Mouse (Mus musculus) thymus, postnatal 25 days (tissue): Measurements from ENCODE around the gene Tra2a.

Experiments
- DNase-seq: peaks from one replicate; pipeline ENCODE4 v3.0.0; 2022

The Tra2a gene

DNA sequence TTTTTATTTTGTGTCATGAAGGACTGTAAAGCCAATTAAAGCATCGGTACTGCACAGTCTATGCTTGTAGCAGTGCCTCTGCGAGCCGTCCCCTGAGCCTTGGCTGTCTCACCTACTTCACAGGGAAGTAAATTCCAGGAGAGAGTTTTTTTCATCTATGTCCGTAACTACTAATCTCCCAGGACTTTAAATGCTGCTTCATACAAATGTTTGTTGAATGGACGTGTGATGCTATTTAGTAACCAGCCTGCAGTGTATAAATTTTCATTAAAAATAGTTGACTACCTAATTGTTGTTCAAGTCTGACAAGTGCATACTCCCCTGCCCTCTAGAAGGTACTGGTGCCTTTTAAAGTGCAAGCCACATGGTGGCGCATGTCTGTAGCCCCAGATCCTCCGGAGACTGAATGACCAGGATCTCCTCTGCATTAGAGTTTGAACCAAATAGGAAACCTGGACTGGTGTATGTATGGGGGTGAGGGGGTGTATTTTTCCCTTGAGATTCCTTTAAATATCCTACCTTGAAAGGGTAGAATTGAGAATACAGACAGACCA, 35.6 kb downstream of the Tra2a start:
- peak; percentile 35 for DNase-seq

DNA sequence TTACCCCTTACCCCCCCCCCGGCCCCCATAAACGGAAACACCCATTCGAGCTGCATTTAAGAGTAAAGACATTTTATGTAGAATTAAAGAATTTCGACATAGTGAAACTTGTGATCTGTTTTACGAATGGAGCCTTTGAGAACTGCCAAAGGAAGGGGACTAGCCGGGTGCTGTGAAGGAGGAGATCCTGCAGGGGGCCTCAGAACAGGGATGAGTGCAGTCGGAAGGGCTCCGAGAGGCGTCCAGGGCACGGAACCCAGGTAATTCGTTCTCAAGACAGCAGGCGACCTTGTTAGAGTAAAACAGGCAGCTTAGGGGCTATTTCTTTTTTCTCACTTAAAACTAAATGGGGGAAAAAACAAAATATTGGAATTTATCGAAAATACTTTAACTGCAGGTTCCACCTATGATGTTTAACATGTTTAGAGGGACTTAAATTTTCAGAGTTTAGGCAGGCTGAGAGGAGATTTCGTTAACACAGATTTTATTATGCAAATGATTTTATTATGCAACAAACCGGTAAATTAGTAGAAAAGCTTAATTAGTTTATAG, 36.6 kb downstream of the Tra2a start:
- DNase-seq, result peak; percentile 74

DNA sequence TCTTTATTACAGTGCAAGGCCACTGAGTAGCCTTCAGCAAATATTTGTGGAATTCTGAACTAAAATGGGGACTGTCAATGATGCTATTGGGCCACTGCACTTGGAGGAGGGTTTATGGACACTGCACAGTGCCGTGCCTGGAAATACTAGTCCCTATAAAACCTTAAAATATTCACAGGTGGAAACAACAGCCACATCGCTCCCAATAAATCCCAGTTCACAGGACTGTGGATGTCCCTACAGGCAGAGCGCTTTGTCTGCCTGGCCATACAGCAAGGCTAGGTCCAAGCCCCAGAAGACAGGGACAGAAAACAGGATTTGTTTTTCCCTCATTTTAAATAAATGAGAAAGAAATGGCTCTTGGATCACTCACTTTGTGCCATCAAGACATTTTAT, 38.1 kb downstream of the Tra2a start:
- DNase-seq, result no peak

DNA sequence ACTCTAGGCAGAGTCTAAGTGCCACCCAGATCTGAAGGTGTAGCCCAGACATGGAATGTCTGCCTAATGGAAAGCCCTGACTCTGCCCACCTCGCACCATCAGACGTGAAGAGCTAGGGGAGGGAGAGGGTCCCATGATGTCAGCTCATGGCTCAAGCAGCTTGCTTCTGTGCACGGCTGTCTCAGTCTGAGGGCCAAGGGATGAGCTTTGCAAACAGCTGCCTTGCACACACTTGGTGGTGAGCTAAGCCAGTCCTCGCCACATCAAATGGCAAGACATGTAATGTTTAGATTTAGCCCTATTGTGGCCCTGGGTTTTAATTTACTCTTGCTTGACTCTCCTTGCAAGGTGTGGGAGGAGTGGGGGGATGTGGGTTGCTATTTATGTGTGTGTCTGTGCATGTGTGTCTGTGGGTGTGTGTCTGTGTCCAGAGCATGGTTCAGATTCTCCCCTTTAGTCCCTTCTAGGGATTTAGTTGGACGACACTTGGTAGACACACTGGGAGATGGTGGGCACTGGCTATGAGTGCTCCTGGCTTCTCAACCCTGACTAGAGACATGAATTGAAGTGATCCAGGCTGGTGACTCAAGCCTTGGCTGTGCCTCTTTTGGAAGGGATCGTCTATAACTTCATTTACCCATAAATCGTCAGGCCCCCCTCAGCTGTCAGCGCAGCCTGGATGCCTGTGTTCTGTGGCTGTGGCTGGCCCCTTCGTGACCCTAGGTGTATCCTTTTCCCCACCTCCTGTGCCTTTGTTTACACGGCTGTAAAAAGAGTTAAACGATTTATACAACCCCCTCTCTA, 38.7 kb downstream of the Tra2a start:
- no peak for DNase-seq

DNA sequence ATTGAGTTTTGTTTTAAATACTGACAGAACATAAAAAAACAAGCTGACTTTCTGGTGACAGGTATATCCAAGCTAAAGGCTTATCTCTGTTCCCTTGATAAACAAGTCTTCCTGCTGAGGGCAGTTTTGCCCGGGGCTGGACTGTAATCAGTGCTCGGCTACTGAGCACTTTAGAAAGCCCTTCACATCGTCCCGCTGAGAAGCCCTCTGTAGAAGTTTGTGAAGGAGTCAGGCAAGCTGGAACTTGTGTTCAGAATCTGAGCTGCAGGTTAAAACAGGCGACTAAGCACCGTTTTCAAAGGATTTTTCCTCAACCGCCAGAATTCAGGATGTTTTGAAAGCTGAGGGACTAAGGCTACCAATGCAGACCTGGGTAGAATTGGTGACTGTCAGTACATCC, 41.9 kb downstream of the Tra2a start:
- peak; percentile 25 for DNase-seq

DNA sequence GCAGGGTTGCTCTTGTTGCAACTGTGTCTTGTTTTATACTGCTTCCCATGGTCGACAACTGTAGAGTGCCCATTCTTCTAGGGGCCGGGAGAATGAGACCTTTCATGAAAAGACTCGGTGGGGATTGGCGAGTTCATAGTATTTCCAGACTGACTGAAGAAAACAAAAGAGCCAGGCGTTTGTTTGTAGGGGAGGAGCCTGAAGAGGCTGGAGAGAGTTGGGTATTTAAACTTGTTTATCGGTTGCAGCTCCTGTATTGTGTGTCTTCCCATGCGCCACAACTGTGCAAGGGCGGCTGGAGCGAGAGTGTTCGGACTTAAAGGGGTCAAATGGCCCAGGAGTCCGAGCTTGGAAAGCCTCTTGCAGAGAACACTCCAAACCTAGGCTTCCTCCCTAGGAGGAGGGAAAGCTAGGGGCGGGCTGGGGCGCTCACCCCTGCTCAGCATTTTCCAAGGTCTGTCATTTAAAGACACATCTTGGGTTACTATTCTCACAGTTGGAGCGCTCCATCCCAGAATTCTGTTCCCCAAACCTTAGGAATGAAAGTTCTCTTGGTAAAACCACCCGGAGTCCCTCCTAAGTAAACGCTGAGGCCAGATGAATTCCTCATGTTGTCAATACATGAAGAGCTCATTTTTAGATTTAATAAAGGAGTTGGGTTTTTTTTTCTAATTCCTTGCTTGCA, 43.8 kb downstream of the Tra2a start:
- peak; percentile 21 for DNase-seq

DNA sequence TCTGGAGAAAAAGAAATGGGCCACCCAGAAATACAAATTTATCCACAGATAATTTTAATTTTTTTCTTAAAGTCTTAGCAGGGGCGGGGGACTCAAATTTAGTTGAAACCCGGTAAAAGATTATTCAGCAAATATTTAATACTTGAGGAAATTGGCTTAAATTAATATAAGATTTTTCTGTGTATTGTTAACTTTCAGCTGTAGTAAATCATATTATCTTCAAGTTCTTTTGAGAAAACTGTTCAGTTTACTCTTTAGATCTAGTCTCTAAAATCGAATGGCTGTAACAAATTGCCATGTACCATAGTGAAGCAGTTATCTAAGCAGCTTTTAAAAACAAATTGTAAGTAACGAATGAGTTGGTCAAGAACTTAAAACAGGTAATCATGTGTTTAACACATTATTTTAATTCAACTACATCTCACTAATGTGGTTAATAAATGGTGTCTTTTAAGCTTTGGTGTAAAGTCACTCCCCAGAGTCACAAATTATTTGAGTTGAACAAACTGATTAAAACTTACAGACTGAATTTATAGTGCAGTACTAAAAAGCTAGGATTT, 44.8 kb downstream of the Tra2a start:
- DNase-seq, result no peak

DNA sequence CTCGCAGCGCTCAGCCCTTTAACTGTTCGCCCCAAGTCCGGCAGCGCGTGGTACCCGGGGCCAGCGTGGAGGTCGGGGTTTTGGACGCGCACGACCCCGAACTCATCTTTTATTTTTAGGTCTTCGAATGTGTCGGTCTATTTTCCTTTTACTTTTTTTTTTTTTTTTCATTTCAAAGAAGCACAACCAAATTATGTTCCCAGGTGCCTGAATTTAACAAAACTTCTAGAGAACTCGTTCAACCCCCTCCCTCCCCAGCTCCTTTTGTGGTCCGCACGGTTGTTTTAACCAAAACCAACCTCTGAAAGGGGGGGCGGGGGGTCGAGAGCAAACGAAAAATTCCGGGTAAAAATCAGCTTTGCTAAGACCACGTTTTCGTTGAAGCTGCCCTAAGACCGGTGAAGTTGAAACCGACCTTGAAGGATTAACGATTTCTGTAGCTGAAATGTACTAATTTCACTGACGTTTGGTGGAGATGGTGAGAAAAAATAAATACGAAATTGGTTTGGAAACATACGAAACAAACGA, 45.5 kb downstream of the Tra2a start:
- no peak for DNase-seq

DNA sequence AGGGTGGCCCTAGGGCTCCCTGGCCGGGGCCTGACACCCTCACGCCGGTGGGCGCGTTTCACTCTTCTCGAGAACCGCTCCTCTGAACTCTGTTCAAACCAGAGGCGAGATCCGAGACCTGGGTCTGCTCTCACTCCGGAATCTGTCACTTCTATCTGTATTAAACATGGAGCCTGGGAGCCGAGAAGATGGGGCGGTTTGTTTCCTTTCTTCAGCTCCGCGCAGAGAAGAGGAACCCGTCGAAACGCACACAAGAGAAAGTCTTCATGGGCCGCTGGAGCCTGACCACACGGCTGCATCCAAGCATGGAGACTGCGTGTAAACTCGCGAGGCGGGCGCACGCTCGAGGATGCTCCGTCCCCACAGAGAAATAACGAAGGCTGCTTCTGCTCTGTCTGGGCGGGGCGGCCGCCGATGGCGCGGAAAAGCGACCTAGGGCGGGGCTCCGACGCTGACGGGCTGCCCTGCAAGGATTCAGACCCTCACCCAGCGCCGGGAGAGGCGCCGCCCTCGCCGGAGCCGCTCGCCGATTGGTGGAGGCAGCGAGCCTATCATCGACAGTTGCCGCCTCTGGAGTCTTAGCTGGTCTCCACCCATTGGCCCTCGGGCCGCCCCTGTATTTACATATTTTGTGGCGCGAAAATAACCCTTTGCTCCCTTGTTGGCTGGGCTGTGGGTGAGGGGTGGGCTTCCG, 46.1 kb downstream of the Tra2a start:
- DNase-seq, result peak; percentile 96

DNA sequence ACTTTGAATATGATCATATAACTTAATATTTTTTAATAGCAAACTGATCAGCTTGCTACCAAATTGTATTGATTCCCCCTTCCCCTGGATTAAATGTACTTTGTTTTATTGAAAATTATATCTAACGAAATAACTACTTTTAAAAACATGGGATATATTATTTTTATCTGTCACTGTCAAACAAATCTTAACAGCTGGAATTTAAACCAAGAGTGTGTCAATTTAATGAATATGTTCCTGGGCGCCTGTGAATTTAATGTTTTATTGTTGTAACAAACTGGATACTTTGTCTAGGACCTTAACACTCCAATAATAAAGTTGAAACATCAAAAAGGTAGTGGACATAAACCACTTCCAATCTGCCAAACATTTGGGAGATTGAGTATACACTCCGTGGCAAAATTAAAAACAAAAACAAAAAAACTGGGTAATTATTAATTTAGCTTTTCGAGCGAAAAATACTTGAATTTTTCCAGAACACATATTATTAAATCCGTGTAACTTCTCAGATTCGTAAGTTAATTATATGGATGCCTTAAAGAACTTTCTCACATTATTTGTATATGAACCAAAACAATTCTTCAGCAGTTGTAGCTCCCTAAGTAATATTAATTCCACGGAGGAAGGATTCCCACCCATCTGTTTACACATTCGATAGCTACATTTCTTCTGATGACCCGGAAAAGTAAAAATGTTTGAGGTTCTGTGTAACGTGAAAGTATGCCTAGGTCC, 46.9 kb downstream of the Tra2a start:
- no peak for DNase-seq

DNA sequence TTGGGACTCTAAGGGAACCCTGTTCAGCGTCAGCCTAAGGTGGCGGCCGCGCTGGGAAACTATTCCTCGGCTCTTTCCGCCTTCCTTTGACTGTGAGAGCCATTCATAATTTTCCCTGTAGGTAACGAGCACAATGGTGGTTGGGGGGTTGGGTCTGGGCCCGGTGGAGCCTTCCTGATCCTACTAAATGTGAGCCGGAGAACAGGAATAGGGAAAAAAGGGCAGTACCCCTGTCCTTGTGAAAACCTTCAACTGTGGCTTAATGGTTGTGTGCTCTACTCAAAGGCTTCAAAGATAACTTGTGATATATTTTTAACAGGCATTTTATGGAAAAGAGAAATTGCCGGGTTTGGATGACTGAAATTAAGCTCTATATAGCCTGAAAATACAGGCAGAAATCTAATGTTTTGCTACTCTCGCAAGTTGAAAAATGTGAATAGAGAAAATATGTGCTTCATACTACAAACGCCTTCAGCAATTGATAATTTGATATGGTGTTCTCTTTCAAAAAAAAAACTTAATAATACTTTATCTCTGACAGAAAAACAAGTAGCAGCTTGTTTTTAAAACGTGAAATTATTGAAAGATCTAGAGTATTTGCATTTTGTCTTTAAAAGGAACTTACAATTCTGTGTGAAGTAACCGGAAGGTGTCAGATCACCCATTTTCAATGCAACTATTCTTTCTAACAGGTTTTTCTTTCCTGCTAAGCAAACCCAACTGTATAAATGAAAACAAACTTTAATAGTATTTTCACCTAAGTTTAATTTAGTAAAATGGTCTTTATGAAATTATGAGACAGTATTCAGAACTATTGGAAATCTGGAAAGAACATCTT, 47.9 kb downstream of the Tra2a start:
- no peak for DNase-seq

DNA sequence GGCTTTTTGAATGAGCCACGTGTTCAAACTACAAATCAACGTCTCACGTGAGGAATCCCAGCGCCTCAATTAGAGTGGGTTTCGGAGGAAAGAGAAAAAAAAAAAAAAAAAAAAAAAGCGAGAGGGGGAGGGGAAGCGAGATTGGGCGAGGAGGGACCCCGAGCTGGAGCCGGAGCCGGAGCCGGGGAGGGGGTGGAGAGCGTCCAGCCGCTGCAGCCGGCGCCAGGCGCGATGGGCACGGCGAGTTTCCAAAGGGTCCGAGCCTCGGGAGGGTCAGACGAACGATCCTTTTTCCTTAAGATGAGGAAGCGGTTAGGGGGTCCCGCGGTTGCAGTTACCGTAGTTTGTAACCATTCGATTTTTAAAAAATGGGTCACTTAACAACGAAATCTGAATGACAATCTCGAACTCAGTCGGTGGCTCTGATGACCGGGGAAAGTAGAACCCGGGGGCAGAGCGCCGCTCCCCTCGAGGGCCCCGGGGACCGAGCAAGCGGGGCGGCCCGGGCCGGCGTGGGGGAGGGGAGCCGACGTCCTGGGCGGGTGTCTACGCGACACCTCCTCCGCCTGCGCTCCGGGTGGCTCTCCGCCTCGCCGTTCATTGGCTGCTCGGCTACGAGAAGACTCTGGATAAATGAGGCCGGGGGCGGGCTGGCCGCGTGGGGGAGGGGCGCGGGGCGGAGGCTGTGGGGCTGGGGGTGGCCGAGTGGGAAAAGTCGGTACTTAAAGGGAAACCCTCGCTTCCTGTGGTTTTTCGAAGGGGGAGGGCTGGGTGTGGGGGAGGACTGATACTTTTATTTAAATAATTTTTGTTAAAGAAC, 48.7 kb downstream of the Tra2a start, which contains the start of gene Igf2bp3:
TSS of gene Igf2bp3 (minus strand) at position 30 of the 820 bp plus-strand sequence.
- DNase-seq, result peak; percentile 87

DNA sequence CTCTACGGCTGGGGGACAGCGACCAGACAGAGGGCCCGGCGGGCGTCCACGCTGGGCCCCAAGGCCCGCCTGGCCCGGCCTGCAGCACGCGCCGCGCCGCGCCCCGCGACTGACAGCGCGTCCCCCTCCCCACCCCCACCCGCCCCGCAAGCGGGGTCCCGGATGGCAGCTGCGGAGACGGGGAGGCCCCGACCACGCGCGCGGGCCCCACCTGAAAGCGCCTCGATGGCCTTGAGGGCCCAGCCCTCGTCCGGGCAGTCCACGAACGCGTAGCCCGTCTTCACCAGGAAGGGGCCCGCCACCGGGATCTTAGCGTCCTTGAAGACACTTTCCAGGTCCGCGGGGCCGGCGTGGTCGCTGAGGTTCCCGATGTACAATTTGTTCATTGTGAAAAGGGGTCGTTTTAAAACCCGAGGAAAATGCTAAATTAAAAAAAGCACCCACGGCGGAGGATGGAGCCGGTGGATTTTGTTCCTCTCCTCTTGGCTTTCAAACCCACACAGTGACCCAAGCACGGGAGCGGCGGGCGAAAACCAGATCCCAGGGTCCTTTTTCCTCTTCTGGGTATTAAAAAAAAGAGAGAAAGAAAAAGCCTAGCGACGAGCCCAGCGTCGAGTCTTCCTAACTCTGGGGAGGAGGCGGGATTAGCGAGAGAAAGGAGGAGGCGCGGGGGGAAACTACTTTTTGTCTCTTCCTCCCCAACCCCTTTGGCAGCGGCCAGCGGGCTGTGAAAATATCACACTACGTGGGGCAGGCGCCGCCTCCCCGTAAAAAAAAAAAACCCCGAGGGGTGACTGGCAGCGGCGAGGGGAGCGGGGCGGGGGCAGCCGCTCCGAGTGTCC, 49.5 kb downstream of the Tra2a start:
- peak; percentile 65 for DNase-seq

DNA sequence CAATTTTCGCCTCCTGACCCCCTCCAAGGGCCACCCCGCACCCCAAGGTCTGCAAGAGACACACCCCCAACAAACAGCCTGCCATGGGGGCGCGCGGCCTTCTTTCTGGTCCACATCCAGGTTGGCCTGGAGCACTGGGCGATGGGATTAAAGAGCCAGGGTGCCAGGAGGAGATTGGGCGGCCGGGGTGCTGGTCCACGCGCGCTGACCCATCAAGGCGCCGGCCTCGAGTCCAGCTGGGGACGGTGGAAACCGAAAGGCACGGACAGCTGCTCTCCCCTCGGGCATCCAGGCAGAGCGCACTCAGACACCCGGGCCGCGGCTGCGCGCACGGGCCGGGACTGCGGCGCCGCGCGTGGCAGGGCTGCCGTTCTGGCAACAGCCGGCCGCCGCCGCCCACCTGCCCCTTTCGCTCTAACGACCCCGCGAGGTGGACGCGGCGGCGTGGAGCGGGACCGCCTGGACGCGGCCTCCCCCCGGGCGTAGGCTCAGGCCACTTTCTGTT, 50.2 kb downstream of the Tra2a start:
- peak; percentile 44 for DNase-seq

DNA sequence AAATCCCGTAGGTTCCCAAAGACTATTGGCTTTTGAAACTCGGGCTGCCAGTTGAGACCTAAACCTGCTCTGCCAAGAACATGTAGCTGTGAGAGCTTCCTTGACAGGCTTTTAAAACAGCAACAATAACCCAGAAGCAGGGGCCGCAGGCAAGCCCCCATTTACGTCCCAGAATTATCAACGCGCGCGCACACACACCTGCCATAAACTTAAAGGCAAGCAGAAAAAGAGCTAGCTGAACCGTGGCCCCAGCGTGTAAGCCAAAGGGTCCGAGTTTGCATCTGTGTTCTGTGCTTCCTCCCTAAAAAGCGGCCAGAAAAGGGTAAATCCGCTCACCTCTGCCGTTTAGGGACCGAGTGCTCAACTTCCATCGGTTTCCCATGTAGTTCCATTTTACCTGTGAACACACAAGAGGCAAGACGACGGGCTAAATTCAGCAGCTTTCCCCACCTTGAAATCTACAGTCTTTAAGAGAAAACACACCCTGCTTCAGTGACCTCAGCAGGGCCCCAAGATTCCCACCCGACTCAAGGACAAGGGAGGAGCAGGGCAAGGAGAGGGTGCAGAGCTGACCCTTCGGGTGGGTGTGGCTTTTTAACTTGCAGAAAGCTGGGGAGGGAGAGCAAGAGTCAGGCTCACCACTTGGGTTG, 50.8 kb downstream of the Tra2a start:
- DNase-seq, result no peak

DNA sequence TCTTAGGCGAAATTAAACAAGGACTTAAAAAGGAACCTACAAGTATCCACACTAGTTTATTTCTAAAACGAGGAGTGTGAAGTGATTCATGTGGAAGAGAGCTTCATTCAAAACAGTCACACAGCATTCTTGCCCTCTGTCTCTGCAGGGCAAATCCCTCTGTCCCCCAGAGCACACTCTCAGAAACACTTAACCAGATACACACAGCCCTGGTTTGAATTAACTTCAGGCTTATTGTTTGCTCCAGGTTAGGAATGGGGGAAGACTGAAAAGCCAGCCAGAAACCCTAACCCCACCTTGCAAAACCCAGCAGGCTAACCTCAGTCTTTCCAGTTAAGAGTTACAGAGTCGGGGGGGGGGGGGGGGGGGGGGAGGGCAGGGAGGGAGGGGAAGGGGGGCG, 51.7 kb downstream of the Tra2a start:
- no peak for DNase-seq

DNA sequence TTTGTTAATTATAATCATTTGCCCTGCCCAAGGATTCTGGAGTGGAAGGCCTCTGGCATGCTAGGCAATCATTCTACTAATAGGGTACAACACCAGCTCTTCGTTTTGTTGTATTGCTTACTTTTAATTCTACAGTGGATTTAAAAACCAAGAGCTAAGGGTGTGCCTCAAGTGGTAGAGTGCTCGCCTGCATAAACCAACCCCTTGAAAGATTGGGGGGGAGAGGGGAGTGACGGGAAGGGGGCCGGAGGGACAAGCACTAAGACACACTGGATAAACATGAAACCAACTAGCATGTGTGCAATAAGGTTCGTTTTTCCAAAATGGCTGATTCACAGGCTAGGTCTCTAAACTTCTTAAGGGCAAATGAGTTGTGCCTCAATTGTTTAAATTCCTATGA, 52.2 kb downstream of the Tra2a start:
- DNase-seq, result no peak
